Mouse (Mus musculus) erythroblast, embryonic 14.5 days (primary cell): ENCODE measurements around the gene Gm11060.

Experiments used
- GATA1 ChIP-seq: IDR thresholded peaks from 2 replicates; pipeline ENCODE4 v1.6.1; 2012; ENCODE audit warnings: low read length, inconsistent platforms, mixed read lengths
- TAL1 ChIP-seq: IDR thresholded peaks from 3 replicates; pipeline ENCODE4 v1.6.1; 2012; ENCODE audit warnings: low read length, inconsistent platforms, mixed read lengths

- TF ChIP-seq GATA1 = no peak
- no peak for TF ChIP-seq TAL1
These were observed 32.1 kb downstream of the Gm11060 start for GRCm38 (mm10) chr2:105123881-105124280.
